Mouse (Mus musculus): ENCODE measurements around the gene Dcakd. TPM values are rescaled to one million over a fixed set of nuclear protein-coding genes. Genes with fewer than 3 reads are reported as not detected.

The Dcakd gene
- polyA plus RNA-seq, 1 experiment from 2014 or later, result 225 TPM

GRCm38 (mm10) chr11:103053191-103054076 lies 25.3 kb upstream of the Dcakd start:
- ATAC-seq (ENCODE audit: low FRiP score, low TSS enrichment), result no peak
- 91% methylated on average over 18 of the region's 18 CpGs for WGBS
- Histone ChIP-seq H3K36me3 (ENCODE audit: control insufficient read depth, insufficient read depth, low read length) (peaks cover 73% of the 10 kb centered on the region), H3K4me1 (ENCODE audit: control insufficient read depth, insufficient read depth, low read length) (no peaks in the 10 kb centered on the region), H3K4me3 (ENCODE audit: low read length) (no peak overlapping the region), H3K4me2 (replicated peaks; ENCODE audit: low read depth, low read length) (no peak overlapping the region), H3K9ac (ENCODE audit: low read depth, low read length) (no peak overlapping the region), H3K27ac (ENCODE audit: low read depth, low read length) (no peak overlapping the region), H3K9me3 (ENCODE audit: control insufficient read depth, low read length) (no peaks in the 10 kb centered on the region), H3K27me3 (ENCODE audit: control insufficient read depth, insufficient read depth, low read length) (no peaks in the 10 kb centered on the region)

- H3K9ac ChIP-seq (ENCODE audit: low read depth, low read length), result no peak overlapping the region
- no peak for ATAC-seq (ENCODE audit: low FRiP score, low TSS enrichment)
- no peak overlapping the region for H3K4me3 ChIP-seq (ENCODE audit: low read length)
- peaks cover 65% of the 10 kb centered on the region for H3K36me3 ChIP-seq (ENCODE audit: control insufficient read depth, insufficient read depth, low read length)
- no peak overlapping the region for H3K4me2 ChIP-seq (replicated peaks; ENCODE audit: low read depth, low read length)
- no peaks in the 10 kb centered on the region for H3K27me3 ChIP-seq (ENCODE audit: control insufficient read depth, insufficient read depth, low read length)
- no peaks in the 10 kb centered on the region for H3K4me1 ChIP-seq (ENCODE audit: control insufficient read depth, insufficient read depth, low read length)
- 93% methylated on average over 6 of the region's 6 CpGs for WGBS
- H3K27ac ChIP-seq (ENCODE audit: low read depth, low read length), result no peak overlapping the region
- H3K9me3 ChIP-seq (ENCODE audit: control insufficient read depth, low read length), result no peaks in the 10 kb centered on the region
Measured at GRCm38 (mm10) chr11:103052078-103052477, 23.9 kb upstream of the Dcakd start.

GRCm38 (mm10) chr11:103051249-103051691 lies 23.1 kb upstream of the Dcakd start:
- Histone ChIP-seq H3K4me2 (replicated peaks; ENCODE audit: low read depth, low read length) (no peak overlapping the region), H3K27ac (ENCODE audit: low read depth, low read length) (no peak overlapping the region), H3K4me1 (ENCODE audit: control insufficient read depth, insufficient read depth, low read length) (no peaks in the 10 kb centered on the region), H3K9me3 (ENCODE audit: control insufficient read depth, low read length) (no peaks in the 10 kb centered on the region), H3K9ac (ENCODE audit: low read depth, low read length) (no peak overlapping the region), H3K4me3 (ENCODE audit: low read length) (no peak overlapping the region), H3K27me3 (ENCODE audit: control insufficient read depth, insufficient read depth, low read length) (no peaks in the 10 kb centered on the region), H3K36me3 (ENCODE audit: control insufficient read depth, insufficient read depth, low read length) (peaks cover 65% of the 10 kb centered on the region)
- WGBS, result 74% methylated on average over 8 of the region's 8 CpGs
- no peak for ATAC-seq (ENCODE audit: low FRiP score, low TSS enrichment)

GRCm38 (mm10) chr11:103050153-103050552 lies 22.0 kb upstream of the Dcakd start:
- 91% methylated on average over 9 of the region's 9 CpGs for WGBS
- Histone ChIP-seq H3K9ac (ENCODE audit: low read depth, low read length) (no peak overlapping the region), H3K27me3 (ENCODE audit: control insufficient read depth, insufficient read depth, low read length) (no peaks in the 10 kb centered on the region), H3K27ac (ENCODE audit: low read depth, low read length) (no peak overlapping the region), H3K4me1 (ENCODE audit: control insufficient read depth, insufficient read depth, low read length) (no peaks in the 10 kb centered on the region), H3K4me3 (ENCODE audit: low read length) (no peak overlapping the region), H3K4me2 (replicated peaks; ENCODE audit: low read depth, low read length) (no peak overlapping the region), H3K36me3 (ENCODE audit: control insufficient read depth, insufficient read depth, low read length) (peaks cover 65% of the 10 kb centered on the region), H3K9me3 (ENCODE audit: control insufficient read depth, low read length) (no peaks in the 10 kb centered on the region)
- no peak for ATAC-seq (ENCODE audit: low FRiP score, low TSS enrichment)

DNA sequence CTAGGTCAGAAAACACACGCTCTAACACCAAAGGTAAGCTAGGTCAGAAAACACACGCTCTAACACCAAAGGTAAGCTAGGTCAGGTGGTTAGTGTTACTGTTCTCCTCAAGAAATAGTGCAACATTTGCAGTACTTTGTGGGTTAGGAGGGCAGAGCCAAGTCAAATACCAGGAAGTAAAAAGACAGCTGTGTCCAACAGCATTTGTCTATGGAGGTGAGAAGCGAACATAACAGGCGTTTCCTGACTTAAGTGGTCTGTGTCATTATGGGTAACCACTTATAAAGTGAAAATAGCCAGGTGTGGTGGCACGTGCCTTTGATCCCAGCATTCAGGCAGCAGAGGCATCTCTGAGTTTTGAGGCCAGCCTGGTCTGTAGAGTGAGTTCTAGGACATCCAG lies 21.5 kb upstream of the Dcakd start:
- H3K4me1 ChIP-seq (ENCODE audit: control insufficient read depth, insufficient read depth, low read length), result no peaks in the 10 kb centered on the region
- ATAC-seq (ENCODE audit: low FRiP score, low TSS enrichment), result no peak
- no peak overlapping the region for H3K27ac ChIP-seq (ENCODE audit: low read depth, low read length)
- no peaks in the 10 kb centered on the region for H3K27me3 ChIP-seq (ENCODE audit: control insufficient read depth, insufficient read depth, low read length)
- H3K9ac ChIP-seq (ENCODE audit: low read depth, low read length), result no peak overlapping the region
- no peaks in the 10 kb centered on the region for H3K9me3 ChIP-seq (ENCODE audit: control insufficient read depth, low read length)
- WGBS, result 94% methylated on average over 5 of the region's 5 CpGs
- no peak overlapping the region for H3K4me3 ChIP-seq (ENCODE audit: low read length)
- H3K4me2 ChIP-seq (replicated peaks; ENCODE audit: low read depth, low read length), result no peak overlapping the region
- peaks cover 66% of the 10 kb centered on the region for H3K36me3 ChIP-seq (ENCODE audit: control insufficient read depth, insufficient read depth, low read length)

- Histone ChIP-seq H3K4me2 (replicated peaks; ENCODE audit: low read depth, low read length) (no peak overlapping the region), H3K4me3 (ENCODE audit: low read length) (no peak overlapping the region), H3K4me1 (ENCODE audit: control insufficient read depth, insufficient read depth, low read length) (no peaks in the 10 kb centered on the region), H3K27me3 (ENCODE audit: control insufficient read depth, insufficient read depth, low read length) (no peaks in the 10 kb centered on the region), H3K9ac (ENCODE audit: low read depth, low read length) (no peak overlapping the region), H3K36me3 (ENCODE audit: control insufficient read depth, insufficient read depth, low read length) (peaks cover 63% of the 10 kb centered on the region), H3K27ac (ENCODE audit: low read depth, low read length) (no peak overlapping the region), H3K9me3 (ENCODE audit: control insufficient read depth, low read length) (no peaks in the 10 kb centered on the region)
- WGBS, result 83% methylated on average over 8 of the region's 8 CpGs
- no peak for ATAC-seq (ENCODE audit: low FRiP score, low TSS enrichment)
Measured at GRCm38 (mm10) chr11:103046286-103046685, 18.2 kb upstream of the Dcakd start.

GRCm38 (mm10) chr11:103043982-103044381 lies 15.8 kb upstream of the Dcakd start:
- H3K9ac ChIP-seq (ENCODE audit: low read depth, low read length), result no peak overlapping the region
- no peak overlapping the region for H3K27ac ChIP-seq (ENCODE audit: low read depth, low read length)
- no peak for ATAC-seq (ENCODE audit: low FRiP score, low TSS enrichment)
- no peaks in the 10 kb centered on the region for H3K27me3 ChIP-seq (ENCODE audit: control insufficient read depth, insufficient read depth, low read length)
- H3K9me3 ChIP-seq (ENCODE audit: control insufficient read depth, low read length), result no peaks in the 10 kb centered on the region
- no peaks in the 10 kb centered on the region for H3K4me1 ChIP-seq (ENCODE audit: control insufficient read depth, insufficient read depth, low read length)
- no peak overlapping the region for H3K4me2 ChIP-seq (replicated peaks; ENCODE audit: low read depth, low read length)
- 99% methylated on average over 3 of the region's 3 CpGs for WGBS
- H3K36me3 ChIP-seq (ENCODE audit: control insufficient read depth, insufficient read depth, low read length), result peaks cover 49% of the 10 kb centered on the region
- H3K4me3 ChIP-seq (ENCODE audit: low read length), result no peak overlapping the region

- ATAC-seq (ENCODE audit: low FRiP score, low TSS enrichment), result no peak
- H3K36me3 ChIP-seq (ENCODE audit: control insufficient read depth, insufficient read depth, low read length), result peaks cover 49% of the 10 kb centered on the region
Measured at GRCm38 (mm10) chr11:103042828-103043227, 14.7 kb upstream of the Dcakd start.

GRCm38 (mm10) chr11:103038037-103038436 lies 9.9 kb upstream of the Dcakd start:
- no peak overlapping the region for H3K4me2 ChIP-seq (replicated peaks; ENCODE audit: low read depth, low read length)
- no peaks in the 10 kb centered on the region for H3K4me1 ChIP-seq (ENCODE audit: control insufficient read depth, insufficient read depth, low read length)
- no peak overlapping the region for H3K4me3 ChIP-seq (ENCODE audit: low read length)
- no peak overlapping the region for H3K27ac ChIP-seq (ENCODE audit: low read depth, low read length)
- ATAC-seq (ENCODE audit: low FRiP score, low TSS enrichment), result no peak
- peaks cover 9% of the 10 kb centered on the region for H3K36me3 ChIP-seq (ENCODE audit: control insufficient read depth, insufficient read depth, low read length)
- H3K9ac ChIP-seq (ENCODE audit: low read depth, low read length), result no peak overlapping the region
- H3K27me3 ChIP-seq (ENCODE audit: control insufficient read depth, insufficient read depth, low read length), result no peaks in the 10 kb centered on the region
- 88% methylated on average over 6 of the region's 6 CpGs for WGBS
- H3K9me3 ChIP-seq (ENCODE audit: control insufficient read depth, low read length), result no peaks in the 10 kb centered on the region

More at GRCm38 (mm10) chr11:103042828-103043227, 14.7 kb upstream of the Dcakd start:
- no peak overlapping the region for H3K9ac ChIP-seq (ENCODE audit: low read depth, low read length)
- H3K27me3 ChIP-seq (ENCODE audit: control insufficient read depth, insufficient read depth, low read length), result no peaks in the 10 kb centered on the region
- H3K4me3 ChIP-seq (ENCODE audit: low read length), result no peak overlapping the region
- no peak overlapping the region for H3K27ac ChIP-seq (ENCODE audit: low read depth, low read length)
- no peaks in the 10 kb centered on the region for H3K4me1 ChIP-seq (ENCODE audit: control insufficient read depth, insufficient read depth, low read length)
- WGBS, result 72% methylated on average over 4 of the region's 4 CpGs
- no peaks in the 10 kb centered on the region for H3K9me3 ChIP-seq (ENCODE audit: control insufficient read depth, low read length)
- no peak overlapping the region for H3K4me2 ChIP-seq (replicated peaks; ENCODE audit: low read depth, low read length)
